8 mouse cellular contexts compared by ENCODE assay signal in genomic region chr6:81987010-81987409, GRCm38 (mm10). TPM values are rescaled to one million over a fixed set of nuclear protein-coding genes. Genes with fewer than 3 reads are reported as not detected.
DNase-seq lines count a peak whose midpoint lies in the region; ATAC-seq lines count a peak whose summit lies in the region.

No protein-coding gene starts in this region.

- ATAC-seq in frontal cortex, adult (ENCODE audit: low TSS enrichment): peak; percentile 81
- ATAC-seq in hindbrain, embryonic 12.5 days (ENCODE audit: low FRiP score): peak; percentile 80

- H3K4me3 ChIP-seq in hindbrain, embryonic 12.5 days: no peak overlapping the region

- no peaks in the 10 kb centered on the region for H3K9me3 ChIP-seq in hindbrain, embryonic 12.5 days (replicated peaks)

- H3K27ac ChIP-seq in hindbrain, embryonic 12.5 days: no peak overlapping the region

- peaks cover 3% of the 10 kb centered on the region; the same call in 1 of the 2 replicates for H3K27me3 ChIP-seq in hindbrain, embryonic 12.5 days

- H3K4me2 ChIP-seq in hindbrain, embryonic 12.5 days (replicated peaks): no peak overlapping the region

- H3K9ac ChIP-seq in hindbrain, embryonic 12.5 days: no peak overlapping the region

- 4% methylated on average over 9 of the region's 9 CpGs for WGBS in hindbrain, embryonic 12.5 days

- H3K36me3 ChIP-seq in hindbrain, embryonic 12.5 days: no peaks in the 10 kb centered on the region

- H3K4me1 ChIP-seq in hindbrain, embryonic 12.5 days: peaks cover 4% of the 10 kb centered on the region

- DNase-seq in MN1 (ENCODE audit: low spot score): peak; percentile 57
- peak; percentile 63 to 73 for DNase-seq in cerebellum, adult 18-20 months
- DNase-seq in layer of hippocampus, adult 9-11 months: peak; percentile 78
- DNase-seq in lung, postnatal 10 days: peak; percentile 94
- DNase-seq in retina, adult 2 months (ENCODE audit: low read depth, low spot score): peak; percentile 32
- DNase-seq in thymus, postnatal 10 days (ENCODE audit: low spot score in 2 of 2): peak; percentile 2 to 61

RNA-seq across cellular contexts. Expression of gene Mrpl19, which starts 21.3 kb away (rescaled TPM):
- polyA plus RNA-seq in hindbrain, embryonic 12.5 days (2016; fragmentation: Nextera tagmentation; extraction: Ambion mirVana): 48.9 and 50.8 TPM in 2 replicates

RNA-seq across cellular contexts. Expression of gene Eva1a, which starts 53.8 kb away (rescaled TPM):
- 3.7 and 4.0 TPM in 2 replicates for polyA plus RNA-seq in hindbrain, embryonic 12.5 days (2016; fragmentation: Nextera tagmentation; extraction: Ambion mirVana)

Comparison
In these comparisons a context has a peak if more than half of its experiments do, and no peak if none do; other contexts are left out.
1. DNase-seq: peak in every context shown above with its lines; median percentile 94 in lung, postnatal 10 days; 78 in layer of hippocampus, adult 9-11 months; 68 in cerebellum, adult 18-20 months; 57 in MN1; 32 in retina, adult 2 months; 32 in thymus, postnatal 10 days.